Mouse (Mus musculus): ENCODE data around the gene Cp.
"Not testable (repeated sequence)": the region's sequence is repeated elsewhere in the genome, so short reads cannot be mapped to it uniquely, and the experiment has no call there.

- TF ChIP-seq POLR2A (IDR thresholded peaks at IDR 0.05; ENCODE audit: control insufficient read depth, low read depth, low read length); CTCF (IDR thresholded peaks at IDR 0.05; ENCODE audit: control insufficient read depth, insufficient read depth, insufficient replicate concordance, low read depth, low read length): not testable (repeated sequence)
Measured at GRCm38 (mm10) chr3:20010905-20011304, 54.1 kb downstream of the Cp start.
